Comparison of ENCODE assay signal across 9 mouse cellular contexts in genomic region chr1:4653937-4654336, GRCm38 (mm10).
A peak's percentile ranks its signal among the peaks of the same experiment; 100 is the strongest.
DNase-seq lines count a peak whose midpoint lies in the region; ATAC-seq and TF ChIP-seq lines count a peak whose summit lies in the region.
"Had no signal": no experiment of that assay in that cellular context is flagged by ENCODE, and none has a peak within 500 bp of the region (broad histone marks: within the 10 kb centered on the region; RNA-seq: fewer than 3 reads in every experiment).

No protein-coding gene starts in this region.

- WGBS in heart, postnatal 0 days, result 17% methylated on average over 7 of the region's 7 CpGs
- 59% methylated on average over 7 of the region's 7 CpGs for WGBS in forebrain, embryonic 13.5 days
- 40% methylated on average over 7 of the region's 7 CpGs for WGBS in limb, embryonic 10.5 days

- no peak for ATAC-seq in heart, postnatal 0 days (ENCODE audit: insufficient read depth, low read depth)
- no peak for ATAC-seq in forebrain, embryonic 13.5 days

- no peaks in the 10 kb centered on the region for H3K9me3 ChIP-seq in heart, postnatal 0 days (replicated peaks; ENCODE audit: control insufficient read depth, low read length)
- H3K9me3 ChIP-seq in forebrain, embryonic 13.5 days (replicated peaks), result no peaks in the 10 kb centered on the region
- H3K9me3 ChIP-seq in limb, embryonic 10.5 days (replicated peaks), result no peaks in the 10 kb centered on the region
- H3K9me3 ChIP-seq: limb, embryonic 15.5 days had no signal

- 0 out of 2 replicates have a peak overlapping the region, but pooled peaks have one; percentile 34 for H3K27ac ChIP-seq in heart, postnatal 0 days (ENCODE audit: low read depth)
- no peak overlapping the region for H3K27ac ChIP-seq in forebrain, embryonic 13.5 days
- no peak overlapping the region for H3K27ac ChIP-seq in limb, embryonic 10.5 days
- H3K27ac ChIP-seq: limb, embryonic 15.5 days had no signal

- peak; percentile 5 for DNase-seq in gastrocnemius, adult 18-20 months (ENCODE audit: low spot score)
- no peak for DNase-seq in gastrocnemius, postnatal 14 days
- DNase-seq in adrenal gland, postnatal 14 days, result peak; percentile 12
- DNase-seq in heart, postnatal 0 days (ENCODE audit: low spot score), result no peak
- peak; percentile 51 for DNase-seq in kidney, postnatal 14 days
- no peak for DNase-seq in spleen, postnatal 10 days (ENCODE audit: low spot score in 2 of 2)
- DNase-seq in limb, embryonic 10.5 days (ENCODE audit: low spot score), result no peak

- intact Hi-C loops in gastrocnemius, postnatal 14 days (cut with DNase I; ENCODE audit: low total_unique reads), result no loop called here

- H3K27me3 ChIP-seq in heart, postnatal 0 days (ENCODE audit: control insufficient read depth, insufficient read depth, low read length), result no peaks in the 10 kb centered on the region
- H3K27me3 ChIP-seq in forebrain, embryonic 13.5 days, result no peaks in the 10 kb centered on the region
- no peaks in the 10 kb centered on the region for H3K27me3 ChIP-seq in limb, embryonic 10.5 days (ENCODE audit: low read depth, poor library complexity, severe bottlenecking)
- H3K27me3 ChIP-seq: limb, embryonic 15.5 days had no signal

- H3K4me1 ChIP-seq in heart, postnatal 0 days (ENCODE audit: control insufficient read depth, insufficient read depth), result 0 out of 2 replicates have a peak, but pooled peaks cover 5% of the 10 kb centered on the region
- H3K4me1 ChIP-seq in forebrain, embryonic 13.5 days, result no peaks in the 10 kb centered on the region
- H3K4me1 ChIP-seq in limb, embryonic 10.5 days, result 0 out of 2 replicates have a peak, but pooled peaks cover 2% of the 10 kb centered on the region
- H3K4me1 ChIP-seq: limb, embryonic 15.5 days had no signal

- no peak for TF ChIP-seq EP300 in heart, postnatal 0 days (IDR thresholded peaks at IDR 0.05; ENCODE audit: low read depth)

- no peak overlapping the region for H3K4me3 ChIP-seq in heart, postnatal 0 days (ENCODE audit: low read depth, low read length)
- no peak overlapping the region for H3K4me3 ChIP-seq in forebrain, embryonic 13.5 days
- H3K4me3 ChIP-seq in limb, embryonic 10.5 days, result no peak overlapping the region
- H3K4me3 ChIP-seq: limb, embryonic 15.5 days had no signal

- no peak overlapping the region for H3K4me2 ChIP-seq in heart, postnatal 0 days (ENCODE audit: low read depth, low read length)
- H3K4me2 ChIP-seq in forebrain, embryonic 13.5 days, result no peak overlapping the region
- H3K4me2 ChIP-seq: limb, embryonic 15.5 days had no signal

- TF ChIP-seq CTCF in heart, postnatal 0 days (IDR thresholded peaks at IDR 0.05; ENCODE audit: low read depth), result no peak

- H3K36me3 ChIP-seq in heart, postnatal 0 days (replicated peaks; ENCODE audit: control insufficient read depth, insufficient read depth, low read length), result no peaks in the 10 kb centered on the region
- no peaks in the 10 kb centered on the region for H3K36me3 ChIP-seq in forebrain, embryonic 13.5 days (ENCODE audit: poor library complexity, severe bottlenecking)
- H3K36me3 ChIP-seq in limb, embryonic 10.5 days, result no peaks in the 10 kb centered on the region
- H3K36me3 ChIP-seq: limb, embryonic 15.5 days had no signal

- no peak overlapping the region for H3K9ac ChIP-seq in heart, postnatal 0 days (replicated peaks; ENCODE audit: low read depth, low read length)
- no peak overlapping the region for H3K9ac ChIP-seq in forebrain, embryonic 13.5 days
- H3K9ac ChIP-seq: limb, embryonic 15.5 days had no signal

Comparison
In these comparisons a context has a peak if more than half of its experiments do, and no peak if none do; other contexts are left out.
1. DNase-seq: peak in gastrocnemius, adult 18-20 months (single experiment), adrenal gland, postnatal 14 days (single experiment) and kidney, postnatal 14 days (single experiment); none in gastrocnemius, postnatal 14 days (single experiment), heart, postnatal 0 days (single experiment), spleen, postnatal 10 days (0 of 2) and limb, embryonic 10.5 days (single experiment).